Mouse (Mus musculus): ENCODE results near the gene Slc39a8. TPM values are rescaled to one million over a fixed set of nuclear protein-coding genes. Genes with fewer than 3 reads are reported as not detected.

The Slc39a8 gene
- total and polyA plus RNA-seq, 3 experiments, result 19.8 to 21.5 TPM; not detected in 1

DNA sequence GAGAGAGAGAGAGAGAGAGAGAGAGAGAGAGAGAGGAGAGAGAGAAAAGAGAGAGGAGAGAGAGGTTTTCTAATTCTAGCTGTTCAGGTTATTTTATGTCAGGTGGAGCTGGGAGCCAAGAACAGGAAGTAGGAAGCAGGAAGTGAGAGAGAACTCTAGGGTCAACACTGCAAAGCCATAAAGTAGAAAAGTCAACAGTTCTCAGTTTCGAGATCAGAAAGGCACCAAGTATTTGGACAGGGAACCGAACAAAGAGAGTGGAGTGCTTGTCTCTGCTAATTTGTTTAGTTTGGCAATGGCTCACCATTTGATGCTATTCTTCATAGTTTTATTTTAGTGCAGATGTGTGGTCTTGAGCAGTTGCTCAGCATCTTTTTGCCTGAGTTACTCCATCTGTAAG lies 26.5 kb downstream of the Slc39a8 start:
- no peak overlapping the region for H3K27ac ChIP-seq (ENCODE audit: control insufficient read depth, low read depth, low read length)
- TF ChIP-seq BHLHE40 (IDR thresholded peaks at IDR 0.05; ENCODE audit: borderline replicate concordance, low read depth, low read length) (no peak), ZMIZ1 (IDR thresholded peaks at IDR 0.05; ENCODE audit: low read depth, low read length) (no peak), SIN3A (IDR thresholded peaks at IDR 0.05; ENCODE audit: low read length) (no peak)
- H3K9me3 ChIP-seq (replicated peaks; ENCODE audit: insufficient read depth, low read length), result no peaks in the 10 kb centered on the region
- no peaks in the 10 kb centered on the region for H3K36me3 ChIP-seq (ENCODE audit: control insufficient read depth in 1 of 2, insufficient read depth in 2 of 2, low read length in 2 of 2)
- no peaks in the 10 kb centered on the region for H3K79me2 ChIP-seq (ENCODE audit: control insufficient read depth, insufficient read depth, low read length, poor library complexity)
- no peak overlapping the region for H3K4me3 ChIP-seq (ENCODE audit: control insufficient read depth in 1 of 2, insufficient read depth in 1 of 2, low read depth in 2 of 2, low read length in 2 of 2)
- no peak for DNase-seq (ENCODE audit: low read depth, low spot score)
- H3K27me3 ChIP-seq (ENCODE audit: control insufficient read depth in 1 of 2, insufficient read depth in 2 of 2, low read length in 2 of 2), result no peaks in the 10 kb centered on the region
- H3K4me1 ChIP-seq (ENCODE audit: control insufficient read depth in 1 of 2, insufficient read depth in 2 of 2, low read length in 2 of 2), result no peaks in the 10 kb centered on the region
- H3K9ac ChIP-seq (ENCODE audit: control insufficient read depth, low read depth, low read length, poor library complexity, severe bottlenecking), result no peak overlapping the region

DNA sequence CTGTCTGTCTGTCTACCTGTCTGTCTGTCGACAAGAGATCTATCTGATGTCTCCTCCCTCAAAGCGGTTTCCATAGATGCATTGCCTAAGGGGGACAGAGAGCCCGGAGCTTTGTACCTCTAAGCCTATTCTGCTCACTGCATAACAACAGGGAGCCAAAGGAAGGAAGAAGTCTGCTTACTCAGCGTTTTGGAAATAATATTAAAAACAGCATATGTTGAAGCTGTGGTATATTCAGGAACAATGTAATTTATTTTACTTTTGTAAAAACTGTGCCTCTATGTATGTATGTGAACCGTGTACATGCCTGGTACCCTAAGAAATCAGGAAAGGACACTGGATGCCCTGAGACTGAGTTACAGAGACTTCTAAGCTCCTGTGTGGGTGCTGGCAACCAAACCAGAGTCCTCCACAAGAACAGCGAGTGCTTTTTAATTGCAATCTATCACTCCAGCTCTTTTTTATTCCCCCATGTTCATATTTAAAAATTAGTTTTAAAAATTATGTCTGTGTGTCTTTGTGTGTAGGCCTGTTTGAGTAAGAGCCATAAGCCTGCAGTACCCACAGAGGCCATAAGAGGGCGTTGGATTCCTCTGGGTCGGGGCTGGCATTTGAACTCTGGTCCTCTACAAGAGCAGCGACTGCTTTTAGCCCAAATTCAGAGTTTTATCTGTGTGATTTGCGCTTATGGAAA lies 28.7 kb downstream of the Slc39a8 start:
- Histone ChIP-seq H3K9me3 (replicated peaks; ENCODE audit: insufficient read depth, low read length) (no peaks in the 10 kb centered on the region), H3K27ac (ENCODE audit: control insufficient read depth, low read depth, low read length) (no peak overlapping the region)
- TF ChIP-seq MAFK (IDR thresholded peaks at IDR 0.05; ENCODE audit: borderline replicate concordance, low read depth, low read length) (peak; percentile 77; the same call in 1 of the 2 replicates), JUND (IDR thresholded peaks at IDR 0.05; ENCODE audit: low read depth, low read length) (no peak), SIN3A (IDR thresholded peaks at IDR 0.05; ENCODE audit: low read length) (no peak), TBP (IDR thresholded peaks at IDR 0.05; ENCODE audit: low read depth, low read length) (no peak), GABPA (IDR thresholded peaks at IDR 0.05; ENCODE audit: low read depth, low read length) (no peak), CTCF (IDR thresholded peaks at IDR 0.05 in 2 of 3, conservative IDR thresholded peaks at IDR 0.05 in 1 of 3; ENCODE audit: control insufficient read depth in 1 of 3, insufficient read depth in 1 of 3, low read depth in 2 of 3, low read length in 3 of 3, poor library complexity in 1 of 3, severe bottlenecking in 1 of 3) (peak; percentile 36 to 42 (median 42); a peak in 5 of 6 replicates)

DNA sequence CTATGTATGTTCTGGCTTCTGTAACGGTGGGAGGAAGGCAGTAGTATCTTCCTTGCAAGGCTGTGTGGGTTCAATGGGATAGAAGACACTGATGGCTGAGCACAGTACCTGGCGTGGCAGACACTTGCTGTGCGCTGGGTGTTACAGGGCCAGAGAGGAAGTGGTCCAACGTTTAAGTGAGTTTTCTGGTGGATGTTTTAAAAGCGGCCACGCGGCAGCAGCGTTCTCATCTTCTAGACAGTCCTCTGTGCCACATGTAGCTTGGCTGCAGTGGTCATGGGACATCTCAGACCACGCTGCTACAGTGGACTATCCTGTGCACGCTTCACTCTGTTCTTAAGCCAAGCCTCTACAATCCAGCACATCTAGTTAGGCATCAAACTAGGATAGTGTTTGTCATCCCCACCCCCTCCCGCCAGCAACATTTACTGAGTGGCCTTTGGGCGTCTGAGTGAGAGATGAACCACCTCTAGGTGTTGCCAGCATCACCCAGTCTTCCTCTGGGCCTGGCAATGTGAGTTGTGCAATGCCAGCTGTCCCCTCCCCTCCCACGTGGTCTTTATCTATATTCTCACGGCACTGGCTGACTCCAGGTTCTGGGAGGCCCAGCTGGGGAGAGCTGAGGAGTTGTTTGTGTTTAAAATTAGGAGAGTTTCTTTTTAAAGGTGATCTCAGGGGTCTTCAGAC lies 29.4 kb downstream of the Slc39a8 start:
- H3K27ac ChIP-seq (ENCODE audit: control insufficient read depth, low read depth, low read length), result no peak overlapping the region
- no peak overlapping the region for H3K4me3 ChIP-seq (ENCODE audit: control insufficient read depth in 1 of 2, insufficient read depth in 1 of 2, low read depth in 2 of 2, low read length in 2 of 2)
- no peaks in the 10 kb centered on the region for H3K4me1 ChIP-seq (ENCODE audit: control insufficient read depth in 1 of 2, insufficient read depth in 2 of 2, low read length in 2 of 2)
- H3K79me2 ChIP-seq (ENCODE audit: control insufficient read depth, insufficient read depth, low read length, poor library complexity), result no peaks in the 10 kb centered on the region
- H3K36me3 ChIP-seq (ENCODE audit: control insufficient read depth in 1 of 2, insufficient read depth in 2 of 2, low read length in 2 of 2), result no peaks in the 10 kb centered on the region
- no peak for DNase-seq (ENCODE audit: low read depth, low spot score)
- no peak overlapping the region for H3K9ac ChIP-seq (ENCODE audit: control insufficient read depth, low read depth, low read length, poor library complexity, severe bottlenecking)
- H3K27me3 ChIP-seq (ENCODE audit: control insufficient read depth in 1 of 2, insufficient read depth in 2 of 2, low read length in 2 of 2), result no peaks in the 10 kb centered on the region
- TF ChIP-seq MAX (IDR thresholded peaks at IDR 0.05; ENCODE audit: low read length) (peak; percentile 43; the same call in 1 of the 2 replicates), USF1 (IDR thresholded peaks at IDR 0.05; ENCODE audit: low read depth, low read length) (peak; percentile 75), EP300 (IDR thresholded peaks at IDR 0.05; ENCODE audit: low read depth in 1 of 2, low read length in 2 of 2) (no peak)
- no peaks in the 10 kb centered on the region for H3K9me3 ChIP-seq (replicated peaks; ENCODE audit: insufficient read depth, low read length)

More for the DNA sequence above, 28.7 kb downstream of the Slc39a8 start:
- Histone ChIP-seq H3K9ac (ENCODE audit: control insufficient read depth, low read depth, low read length, poor library complexity, severe bottlenecking) (no peak overlapping the region), H3K4me3 (ENCODE audit: control insufficient read depth in 1 of 2, insufficient read depth in 1 of 2, low read depth in 2 of 2, low read length in 2 of 2) (no peak overlapping the region), H3K36me3 (ENCODE audit: control insufficient read depth in 1 of 2, insufficient read depth in 2 of 2, low read length in 2 of 2) (no peaks in the 10 kb centered on the region), H3K4me1 (ENCODE audit: control insufficient read depth in 1 of 2, insufficient read depth in 2 of 2, low read length in 2 of 2) (no peaks in the 10 kb centered on the region), H3K27me3 (ENCODE audit: control insufficient read depth in 1 of 2, insufficient read depth in 2 of 2, low read length in 2 of 2) (no peaks in the 10 kb centered on the region), H3K79me2 (ENCODE audit: control insufficient read depth, insufficient read depth, low read length, poor library complexity) (no peaks in the 10 kb centered on the region)
- peak; percentile 23 for DNase-seq (ENCODE audit: low read depth, low spot score)
